Comparison of ENCODE assay signal across 7 mouse cellular contexts in the genomic region with DNA sequence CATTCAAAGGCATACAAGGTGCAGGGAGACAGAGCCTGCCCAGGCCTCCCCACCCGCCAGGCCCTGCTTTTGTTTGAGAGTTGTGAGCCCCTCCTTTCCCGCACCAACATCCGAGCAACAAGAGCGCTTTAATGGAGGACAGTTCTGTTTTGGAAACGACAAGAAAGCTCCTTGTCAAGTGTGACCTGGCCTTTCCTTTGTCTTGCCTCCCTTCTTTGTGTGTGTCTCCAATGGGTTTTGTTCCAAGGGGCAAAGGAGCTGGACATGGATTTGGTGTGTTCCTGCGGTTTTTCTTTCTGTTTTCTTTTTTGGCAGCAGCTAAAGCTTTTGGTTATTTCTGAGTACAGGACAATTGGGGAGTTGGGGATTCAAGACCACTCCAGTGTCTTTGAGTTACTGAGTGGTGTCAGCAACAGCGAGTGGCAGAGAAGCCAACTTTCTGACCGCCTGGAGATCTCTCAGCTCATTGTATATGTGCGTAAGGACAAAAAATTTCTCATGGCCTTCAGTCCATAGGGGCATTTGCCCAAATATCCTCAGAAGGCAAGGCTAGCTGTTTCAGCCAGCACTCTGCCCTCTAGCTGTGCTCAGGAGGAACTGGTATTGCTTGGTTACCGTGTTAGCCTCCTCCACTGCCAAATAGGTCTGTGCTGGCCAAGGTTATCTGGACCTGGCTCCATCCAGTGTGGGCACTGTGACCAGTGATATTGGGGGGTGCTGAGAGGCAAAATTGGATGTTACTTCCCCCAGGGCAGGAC.
DNase-seq lines count a peak whose midpoint lies in the region; ATAC-seq and TF ChIP-seq lines count a peak whose summit lies in the region.

No protein-coding gene starts in this region.

- ATAC-seq in forebrain, embryonic 15.5 days (replicated peaks): peak; percentile 49; the same call in 1 of the 2 replicates
- ATAC-seq in midbrain, postnatal 0 days (ENCODE audit: low FRiP score): peak; percentile 45; the same call in 1 of the 2 replicates

- H3K27ac ChIP-seq in forebrain, embryonic 15.5 days (replicated peaks): peak overlapping the region; percentile 78
- peak overlapping the region; percentile 26; the same call in 1 of the 2 replicates for H3K27ac ChIP-seq in midbrain, postnatal 0 days (ENCODE audit: low read depth, low read length)

- H3K27me3 ChIP-seq in forebrain, embryonic 15.5 days: no peaks in the 10 kb centered on the region
- no peaks in the 10 kb centered on the region for H3K27me3 ChIP-seq in midbrain, postnatal 0 days (ENCODE audit: insufficient read depth, low read length)

- WGBS in forebrain, embryonic 15.5 days: 6% methylated on average over 10 of the region's 10 CpGs
- WGBS in midbrain, postnatal 0 days: 17% methylated on average over 10 of the region's 10 CpGs

- no peaks in the 10 kb centered on the region for H3K9me3 ChIP-seq in forebrain, embryonic 15.5 days
- no peaks in the 10 kb centered on the region for H3K9me3 ChIP-seq in midbrain, postnatal 0 days (ENCODE audit: low read length)

- peak; percentile 82 for TF ChIP-seq CTCF in midbrain, postnatal 0 days (IDR thresholded peaks at IDR 0.05)

- no peak overlapping the region for H3K4me2 ChIP-seq in forebrain, embryonic 15.5 days (replicated peaks)
- no peak overlapping the region for H3K4me2 ChIP-seq in midbrain, postnatal 0 days (ENCODE audit: low read depth, low read length, poor library complexity, severe bottlenecking)

- DNase-seq in lung, postnatal 10 days: peak; percentile 22
- DNase-seq in lung, postnatal 4 days: no peak
- DNase-seq in cerebellum, adult 18-20 months: peak; percentile 68 to 71
- peak; percentile 82 for DNase-seq in midbrain, postnatal 0 days (ENCODE audit: low spot score)
- DNase-seq in urinary bladder, adult 2 months (ENCODE audit: low spot score): no peak
- DNase-seq in thymus, postnatal 0 days (ENCODE audit: low spot score): no peak

- peaks cover 85% of the 10 kb centered on the region for H3K4me1 ChIP-seq in forebrain, embryonic 15.5 days
- H3K4me1 ChIP-seq in midbrain, postnatal 0 days (ENCODE audit: insufficient read depth, low read length): peaks cover 18% of the 10 kb centered on the region

- no peak overlapping the region for H3K4me3 ChIP-seq in forebrain, embryonic 15.5 days
- H3K4me3 ChIP-seq in midbrain, postnatal 0 days (ENCODE audit: low read depth, low read length): no peak overlapping the region

- peak overlapping the region; percentile 16; the same call in 1 of the 2 replicates for H3K9ac ChIP-seq in forebrain, embryonic 15.5 days (replicated peaks)
- no peak overlapping the region for H3K9ac ChIP-seq in midbrain, postnatal 0 days (replicated peaks; ENCODE audit: low read length, poor library complexity, severe bottlenecking)

- H3K36me3 ChIP-seq in forebrain, embryonic 15.5 days: no peaks in the 10 kb centered on the region
- H3K36me3 ChIP-seq in midbrain, postnatal 0 days (ENCODE audit: insufficient read depth, low read length): no peaks in the 10 kb centered on the region

Comparison
In these comparisons a context has a peak if more than half of its experiments do, and no peak if none do; other contexts are left out.
1. DNase-seq: peak in lung, postnatal 10 days (single experiment), cerebellum, adult 18-20 months (2 of 2) and midbrain, postnatal 0 days (single experiment); none in lung, postnatal 4 days (0 of 2), urinary bladder, adult 2 months (single experiment) and thymus, postnatal 0 days (single experiment).